In the genomic region with DNA sequence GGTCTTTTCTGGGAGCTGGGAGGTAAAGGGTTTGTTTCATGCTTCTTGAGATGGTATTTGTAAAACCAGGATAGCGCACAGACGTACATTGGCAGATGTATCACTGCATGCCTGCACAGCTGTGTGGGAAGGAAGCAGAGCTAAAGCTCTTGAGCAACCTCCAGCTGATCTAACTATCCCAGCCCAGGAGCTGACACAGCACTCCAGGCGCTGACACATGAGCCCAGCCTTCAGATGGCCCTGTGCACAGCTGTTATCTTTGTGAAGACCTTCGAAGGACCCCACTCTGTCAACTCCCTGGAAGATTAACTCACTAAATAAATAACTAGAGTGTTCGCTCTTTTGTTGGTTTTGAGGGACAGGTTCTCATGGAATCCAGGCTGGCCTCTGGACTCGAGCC, we compare ENCODE assay signal across 10 mouse cellular contexts. TPM values are rescaled to one million over a fixed set of nuclear protein-coding genes. Genes with fewer than 3 reads are reported as not detected.
DNase-seq lines count a peak whose midpoint lies in the region; ATAC-seq lines count a peak whose summit lies in the region.
"Had no signal": no experiment of that assay in that cellular context is flagged by ENCODE, and none has a peak within 500 bp of the region (broad histone marks: within the 10 kb centered on the region; RNA-seq: fewer than 3 reads in every experiment).

No protein-coding gene starts in this region.

- no peak overlapping the region for H3K4me3 ChIP-seq in forebrain, embryonic 10.5 days
- no peak overlapping the region for H3K4me3 ChIP-seq in forebrain, embryonic 15.5 days
- H3K4me3 ChIP-seq in intestine, embryonic 15.5 days (replicated peaks) = no peak overlapping the region
- no peak overlapping the region for H3K4me3 ChIP-seq in midbrain, embryonic 13.5 days (replicated peaks)
- H3K4me3 ChIP-seq: limb, embryonic 15.5 days had no signal

- H3K9me3 ChIP-seq in forebrain, embryonic 10.5 days = no peaks in the 10 kb centered on the region
- no peaks in the 10 kb centered on the region for H3K9me3 ChIP-seq in forebrain, embryonic 15.5 days
- H3K9me3 ChIP-seq in intestine, embryonic 15.5 days = no peaks in the 10 kb centered on the region
- H3K9me3 ChIP-seq in midbrain, embryonic 13.5 days = 0 out of 2 replicates have a peak, but pooled peaks cover 2% of the 10 kb centered on the region
- H3K9me3 ChIP-seq: limb, embryonic 15.5 days had no signal

- no peak for DNase-seq in forebrain, embryonic 10.5 days (ENCODE audit: extremely low spot score, low spot score)
- peak; percentile 39 for DNase-seq in embryo, embryonic 10.5 days (ENCODE audit: low spot score)
- DNase-seq in lung, postnatal 14 days = peak; percentile 23
- no peak for DNase-seq in cerebellum, postnatal 4 days (ENCODE audit: low spot score in 2 of 2)
- no peak for DNase-seq in right cerebral cortex, postnatal 4 days
- DNase-seq: thymus, postnatal 25 days had no signal

- no peaks in the 10 kb centered on the region for H3K36me3 ChIP-seq in forebrain, embryonic 10.5 days (replicated peaks)
- no peaks in the 10 kb centered on the region for H3K36me3 ChIP-seq in forebrain, embryonic 15.5 days
- H3K36me3 ChIP-seq in intestine, embryonic 15.5 days = no peaks in the 10 kb centered on the region
- H3K36me3 ChIP-seq in midbrain, embryonic 13.5 days = no peaks in the 10 kb centered on the region
- H3K36me3 ChIP-seq: limb, embryonic 15.5 days had no signal

- no peak overlapping the region for H3K9ac ChIP-seq in forebrain, embryonic 15.5 days (replicated peaks)
- no peak overlapping the region for H3K9ac ChIP-seq in intestine, embryonic 15.5 days
- H3K9ac ChIP-seq in midbrain, embryonic 13.5 days (replicated peaks) = no peak overlapping the region
- H3K9ac ChIP-seq: limb, embryonic 15.5 days had no signal

- H3K4me1 ChIP-seq in forebrain, embryonic 10.5 days = peaks cover 10% of the 10 kb centered on the region
- no peaks in the 10 kb centered on the region for H3K4me1 ChIP-seq in forebrain, embryonic 15.5 days
- H3K4me1 ChIP-seq in intestine, embryonic 15.5 days (replicated peaks) = 0 out of 2 replicates have a peak, but pooled peaks cover 4% of the 10 kb centered on the region
- no peaks in the 10 kb centered on the region; the same call in 1 of the 2 replicates for H3K4me1 ChIP-seq in midbrain, embryonic 13.5 days (replicated peaks)

- WGBS in forebrain, embryonic 10.5 days = 82% methylated on average over 6 of the region's 6 CpGs
- 80% methylated on average over 6 of the region's 6 CpGs for WGBS in forebrain, embryonic 15.5 days
- WGBS in intestine, embryonic 15.5 days = 27% methylated on average over 6 of the region's 6 CpGs
- 78% methylated on average over 6 of the region's 6 CpGs for WGBS in midbrain, embryonic 13.5 days

- no peaks in the 10 kb centered on the region for H3K27me3 ChIP-seq in forebrain, embryonic 10.5 days (ENCODE audit: poor library complexity, severe bottlenecking)
- H3K27me3 ChIP-seq in forebrain, embryonic 15.5 days = no peaks in the 10 kb centered on the region
- H3K27me3 ChIP-seq in intestine, embryonic 15.5 days (replicated peaks) = no peaks in the 10 kb centered on the region
- no peaks in the 10 kb centered on the region for H3K27me3 ChIP-seq in midbrain, embryonic 13.5 days
- H3K27me3 ChIP-seq: limb, embryonic 15.5 days had no signal

- H3K4me2 ChIP-seq in forebrain, embryonic 15.5 days (replicated peaks) = no peak overlapping the region
- H3K4me2 ChIP-seq in intestine, embryonic 15.5 days (replicated peaks) = no peak overlapping the region; the same call in 1 of the 2 replicates
- no peak overlapping the region for H3K4me2 ChIP-seq in midbrain, embryonic 13.5 days (replicated peaks)
- H3K4me2 ChIP-seq: limb, embryonic 15.5 days had no signal

- no peak for ATAC-seq in forebrain, embryonic 15.5 days (replicated peaks)
- ATAC-seq in intestine, embryonic 15.5 days = peak; percentile 82
- no peak; the same call in 1 of the 2 replicates for ATAC-seq in midbrain, embryonic 13.5 days

- H3K27ac ChIP-seq in forebrain, embryonic 10.5 days = 0 out of 2 replicates have a peak overlapping the region, but pooled peaks have one; percentile 40
- H3K27ac ChIP-seq in forebrain, embryonic 15.5 days (replicated peaks) = no peak overlapping the region
- H3K27ac ChIP-seq in intestine, embryonic 15.5 days = no peak overlapping the region
- H3K27ac ChIP-seq in midbrain, embryonic 13.5 days = no peak overlapping the region
- H3K27ac ChIP-seq: limb, embryonic 15.5 days had no signal

RNA-seq across cellular contexts. Expression of gene S1pr1, which starts 48.4 kb away (rescaled TPM):
- polyA plus RNA-seq in forebrain, embryonic 10.5 days (2016; fragmentation: Nextera tagmentation; extraction: Ambion mirVana) = 25.4 and 27.2 TPM in 2 replicates
- 29.3 TPM in 2 replicates for polyA plus RNA-seq in forebrain, embryonic 15.5 days (2015; fragmentation: Nextera tagmentation; extraction: Ambion mirVana)
- 14.6 and 16.5 TPM in 2 replicates for polyA plus RNA-seq in intestine, embryonic 15.5 days (2015; fragmentation: Nextera tagmentation; extraction: Ambion mirVana)
- polyA plus RNA-seq in midbrain, embryonic 13.5 days (2015; fragmentation: Nextera tagmentation; extraction: Ambion mirVana) = 25.0 and 30.5 TPM in 2 replicates

Comparison
In these comparisons a context has a peak if more than half of its experiments do, and no peak if none do; other contexts are left out.
1. DNase-seq: peak in embryo, embryonic 10.5 days (single experiment) and lung, postnatal 14 days (single experiment); none in forebrain, embryonic 10.5 days (single experiment), cerebellum, postnatal 4 days (0 of 2) and right cerebral cortex, postnatal 4 days (single experiment).